Mouse (Mus musculus): ENCODE data around the gene Serinc3. TPM values are rescaled to one million over a fixed set of nuclear protein-coding genes. Genes with fewer than 3 reads are reported as not detected.
"Not testable (repeated sequence)": the region's sequence is repeated elsewhere in the genome, so short reads cannot be mapped to it uniquely, and the experiment has no call there.

Serinc3 gene
- polyA plus RNA-seq, 1 experiment from 2014 or later, result 380 TPM

GRCm38 (mm10) chr2:163621401-163621800, 23.5 kb downstream of the Serinc3 start:
- H3K4me3 ChIP-seq (ENCODE audit: inconsistent target); H3K79me2 ChIP-seq (ENCODE audit: inconsistent target); H3K27ac ChIP-seq: not testable (repeated sequence)
- WGBS (ENCODE audit: missing documents), result 100% methylated on average over 2 of the region's 3 CpGs
- H3K36me3 ChIP-seq (ENCODE audit: inconsistent target), result peaks cover 84% of the 10 kb centered on the region

GRCm38 (mm10) chr2:163620451-163620850, 24.5 kb downstream of the Serinc3 start:
- Histone ChIP-seq H3K27ac (no peak overlapping the region), H3K4me3 (ENCODE audit: inconsistent target) (no peak overlapping the region), H3K36me3 (ENCODE audit: inconsistent target) (peaks cover 81% of the 10 kb centered on the region), H3K79me2 (ENCODE audit: inconsistent target) (no peaks in the 10 kb centered on the region; the same call in 1 of the 2 replicates)
- 63% methylated on average over 8 of the region's 8 CpGs for WGBS (ENCODE audit: missing documents)

GRCm38 (mm10) chr2:163617874-163618273, 27.1 kb downstream of the Serinc3 start:
- 89% methylated on average over 4 of the region's 4 CpGs for WGBS (ENCODE audit: missing documents)
- H3K27ac ChIP-seq, result no peak overlapping the region
- no peaks in the 10 kb centered on the region for H3K79me2 ChIP-seq (ENCODE audit: inconsistent target)
- H3K4me3 ChIP-seq (ENCODE audit: inconsistent target), result no peak overlapping the region
- peaks cover 81% of the 10 kb centered on the region for H3K36me3 ChIP-seq (ENCODE audit: inconsistent target)

- WGBS (ENCODE audit: missing documents), result 91% methylated on average over 3 of the region's 3 CpGs
- H3K4me3 ChIP-seq (ENCODE audit: inconsistent target), result no peak overlapping the region
- no peaks in the 10 kb centered on the region for H3K79me2 ChIP-seq (ENCODE audit: inconsistent target)
- no peak overlapping the region for H3K27ac ChIP-seq
- peaks cover 80% of the 10 kb centered on the region for H3K36me3 ChIP-seq (ENCODE audit: inconsistent target)
Measured at GRCm38 (mm10) chr2:163617232-163617863, 27.6 kb downstream of the Serinc3 start.

- Histone ChIP-seq H3K27ac (no peak overlapping the region), H3K36me3 (ENCODE audit: inconsistent target) (peaks cover 79% of the 10 kb centered on the region), H3K79me2 (ENCODE audit: inconsistent target) (no peaks in the 10 kb centered on the region), H3K4me3 (ENCODE audit: inconsistent target) (no peak overlapping the region)
- WGBS (ENCODE audit: missing documents), result 77% methylated on average over 3 of the region's 3 CpGs
Measured at GRCm38 (mm10) chr2:163616652-163617227, 28.2 kb downstream of the Serinc3 start.

- H3K79me2 ChIP-seq (ENCODE audit: inconsistent target), result no peaks in the 10 kb centered on the region
- no peak overlapping the region for H3K27ac ChIP-seq
- no peak overlapping the region for H3K4me3 ChIP-seq (ENCODE audit: inconsistent target)
- WGBS (ENCODE audit: missing documents), result 83% methylated on average over 4 of the region's 4 CpGs
- peaks cover 78% of the 10 kb centered on the region for H3K36me3 ChIP-seq (ENCODE audit: inconsistent target)
Measured at GRCm38 (mm10) chr2:163615906-163616651, 28.9 kb downstream of the Serinc3 start.

GRCm38 (mm10) chr2:163615401-163615800, 29.5 kb downstream of the Serinc3 start:
- Histone ChIP-seq H3K27ac (no peak overlapping the region), H3K79me2 (ENCODE audit: inconsistent target) (no peaks in the 10 kb centered on the region), H3K4me3 (ENCODE audit: inconsistent target) (no peak overlapping the region), H3K36me3 (ENCODE audit: inconsistent target) (peaks cover 72% of the 10 kb centered on the region)
- 97% methylated on average over 9 of the region's 9 CpGs for WGBS (ENCODE audit: missing documents)

GRCm38 (mm10) chr2:163613990-163614389, 30.9 kb downstream of the Serinc3 start:
- 97% methylated on average over 3 of the region's 4 CpGs for WGBS (ENCODE audit: missing documents)
- Histone ChIP-seq H3K36me3 (ENCODE audit: inconsistent target) (peaks cover 61% of the 10 kb centered on the region), H3K4me3 (ENCODE audit: inconsistent target) (no peak overlapping the region), H3K27ac (no peak overlapping the region), H3K79me2 (ENCODE audit: inconsistent target) (no peaks in the 10 kb centered on the region)

GRCm38 (mm10) chr2:163613206-163613605, 31.7 kb downstream of the Serinc3 start:
- Histone ChIP-seq H3K4me3 (ENCODE audit: inconsistent target) (no peak overlapping the region), H3K79me2 (ENCODE audit: inconsistent target) (no peaks in the 10 kb centered on the region), H3K36me3 (ENCODE audit: inconsistent target) (peaks cover 56% of the 10 kb centered on the region; the same call in 1 of the 2 replicates), H3K27ac (no peak overlapping the region)
- WGBS (ENCODE audit: missing documents), result 96% methylated on average over 4 of the region's 5 CpGs

GRCm38 (mm10) chr2:163611176-163611575, 33.8 kb downstream of the Serinc3 start:
- H3K79me2 ChIP-seq (ENCODE audit: inconsistent target), result peaks cover 5% of the 10 kb centered on the region; the same call in 1 of the 2 replicates
- H3K4me3 ChIP-seq (ENCODE audit: inconsistent target), result no peak overlapping the region
- 84% methylated on average over 7 of the region's 9 CpGs for WGBS (ENCODE audit: missing documents)
- H3K27ac ChIP-seq, result no peak overlapping the region
- peaks cover 61% of the 10 kb centered on the region; the same call in 1 of the 2 replicates for H3K36me3 ChIP-seq (ENCODE audit: inconsistent target)

- Histone ChIP-seq H3K4me3 (ENCODE audit: inconsistent target) (no peak overlapping the region), H3K27ac (no peak overlapping the region), H3K36me3 (ENCODE audit: inconsistent target) (peaks cover 47% of the 10 kb centered on the region; the same call in 1 of the 2 replicates), H3K79me2 (ENCODE audit: inconsistent target) (peaks cover 22% of the 10 kb centered on the region; the same call in 1 of the 2 replicates)
- 90% methylated on average over 12 of the region's 12 CpGs for WGBS (ENCODE audit: missing documents)
Measured at GRCm38 (mm10) chr2:163609281-163609975, 35.5 kb downstream of the Serinc3 start.

- no peak overlapping the region for H3K27ac ChIP-seq
- H3K79me2 ChIP-seq (ENCODE audit: inconsistent target), result peaks cover 37% of the 10 kb centered on the region
- H3K36me3 ChIP-seq (ENCODE audit: inconsistent target), result peaks cover 32% of the 10 kb centered on the region; the same call in 1 of the 2 replicates
- 94% methylated on average over 7 of the region's 7 CpGs for WGBS (ENCODE audit: missing documents)
- no peak overlapping the region for H3K4me3 ChIP-seq (ENCODE audit: inconsistent target)
Measured at GRCm38 (mm10) chr2:163608008-163608407, 36.9 kb downstream of the Serinc3 start.

GRCm38 (mm10) chr2:163606161-163606560, 38.8 kb downstream of the Serinc3 start:
- Histone ChIP-seq H3K4me3 (ENCODE audit: inconsistent target) (no peak overlapping the region), H3K79me2 (ENCODE audit: inconsistent target) (peaks cover 43% of the 10 kb centered on the region), H3K27ac (no peak overlapping the region), H3K36me3 (ENCODE audit: inconsistent target) (peaks cover 16% of the 10 kb centered on the region; the same call in 1 of the 2 replicates)
- 92% methylated on average over 7 of the region's 7 CpGs for WGBS (ENCODE audit: missing documents)

Data from macrophage (primary cell).